Mouse (Mus musculus): ENCODE data around the gene Sgcd. TPM values are rescaled to one million over a fixed set of nuclear protein-coding genes. Genes with fewer than 3 reads are reported as not detected.

The Sgcd gene
- total RNA-seq (2012; rRNA removed) (0.25 and 0.38 TPM in 2 replicates), total RNA-seq (2014; rRNA removed) (2.1 and 2.4 TPM in 2 replicates), polyA plus RNA-seq (2012; ENCODE audit: insufficient read length, low read depth) (0.43 and 0.60 TPM in 2 replicates)

DNA sequence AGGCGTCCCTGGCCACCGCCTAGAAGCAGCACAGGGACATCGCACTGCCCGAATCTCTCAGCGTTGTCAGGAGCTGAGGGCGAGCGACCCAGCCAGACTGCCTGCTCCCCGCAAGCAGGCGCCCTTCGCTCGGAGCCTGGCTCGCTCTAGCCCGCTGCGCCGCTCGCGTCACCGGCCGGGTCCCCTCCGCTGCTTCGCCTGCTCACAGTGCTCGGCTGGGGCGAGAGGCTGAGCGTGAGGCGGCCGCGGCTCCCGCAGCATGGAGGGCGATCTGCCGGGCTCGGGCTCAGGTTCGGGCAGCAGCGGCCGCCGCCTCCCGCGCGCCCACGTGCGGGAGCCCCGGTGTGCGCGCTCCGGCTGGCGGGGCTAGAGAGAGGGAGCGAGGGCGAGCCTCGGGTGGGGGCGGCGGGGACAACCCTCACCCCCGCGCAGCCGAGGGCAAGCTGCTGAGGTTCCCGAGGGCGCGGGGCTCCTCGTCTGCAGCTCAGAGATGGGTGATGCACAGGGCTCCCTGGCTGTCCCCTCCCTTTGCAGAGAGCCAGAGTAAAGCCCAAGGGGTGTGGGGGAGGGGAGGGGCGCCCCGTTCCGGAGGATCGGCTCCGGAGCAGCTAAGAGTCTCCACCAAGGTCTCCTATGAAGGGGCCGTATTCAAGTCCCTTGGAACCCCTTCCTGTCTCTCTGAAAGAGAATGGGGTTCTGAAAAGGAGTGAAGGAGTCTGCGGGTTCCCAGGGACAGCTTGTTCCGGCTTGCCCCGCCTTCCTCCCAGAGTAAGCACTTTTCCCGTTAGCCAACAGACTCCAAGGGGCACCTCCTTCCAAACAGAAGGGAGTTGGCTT is at the start of gene Sgcd:
Gene Sgcd (minus strand): TSS at position 273 of the 837 bp plus-strand sequence.
- Histone ChIP-seq H3K9me3 (replicated peaks; ENCODE audit: low read length) (peaks cover 7% of the 10 kb centered on the region), H3K79me2 (replicated peaks; ENCODE audit: control insufficient read depth, extremely low read depth, insufficient read depth, poor library complexity, severe bottlenecking) (no peaks in the 10 kb centered on the region), H3K36me3 (replicated peaks in 1 of 2; ENCODE audit: control insufficient read depth in 1 of 2, insufficient read depth in 1 of 2, low read length in 1 of 2) (no peaks in the 10 kb centered on the region), H3K9ac (ENCODE audit: insufficient read depth, low read depth) (no peak within 1 kb of the TSS), H3K4me1 (ENCODE audit: control insufficient read depth in 1 of 2, insufficient read depth in 2 of 2) (peaks cover 0 to 5% of the 10 kb centered on the region in 2 experiments; a peak in 2 of 4 replicates), H3K4me3 (replicated peaks in 1 of 3; ENCODE audit: low read depth in 2 of 3, low read length in 2 of 3, poor library complexity in 1 of 3) (no peak within 1 kb of the TSS), H3K27me3 (replicated peaks) (no peaks in the 10 kb centered on the region), H3K27ac (ENCODE audit: insufficient read depth, low read depth) (no peak within 1 kb of the TSS), H3K4me2 (ENCODE audit: insufficient read depth, low read depth, poor library complexity, severe bottlenecking) (no peak within 1 kb of the TSS)
- no peak for DNase-seq (ENCODE audit: extremely low read depth)
- dilution Hi-C loops (cut with MboI; ENCODE audit: extremely low pct_ligation_motif_present, extremely low pct_unique_long_range_greater_than_20kb, low sequenced_read_pairs): no loop called here
- TF ChIP-seq USF2 (conservative IDR thresholded peaks at IDR 0.05; ENCODE audit: low read depth, low read length) (no peak), ZMIZ1 (IDR thresholded peaks at IDR 0.05; ENCODE audit: low read depth, low read length) (no peak), TBP (conservative IDR thresholded peaks at IDR 0.05; ENCODE audit: low read depth, low read length) (no peak), SIN3A (IDR thresholded peaks at IDR 0.05; ENCODE audit: low read length) (no peak), CHD2 (IDR thresholded peaks at IDR 0.05; ENCODE audit: low read length) (no peak), RAD21 (IDR thresholded peaks at IDR 0.05; ENCODE audit: low read depth, low read length) (no peak), GABPA (IDR thresholded peaks at IDR 0.05; ENCODE audit: insufficient replicate concordance, low read depth, low read length) (no peak), JUND (conservative IDR thresholded peaks at IDR 0.05; ENCODE audit: low read depth, low read length) (no peak), E2F4 (IDR thresholded peaks at IDR 0.05; ENCODE audit: insufficient replicate concordance, low read depth, low read length) (no peak), EP300 (IDR thresholded peaks at IDR 0.05; ENCODE audit: low read length) (no peak), JUN (IDR thresholded peaks at IDR 0.05; ENCODE audit: insufficient read depth, low read depth, low read length) (no peak), CHD1 (IDR thresholded peaks at IDR 0.05; ENCODE audit: low read depth, low read length) (no peak)
- in situ Hi-C loops (cut with MboI; ENCODE audit: low pct_ligation_motif_present, low pct_unique_long_range_greater_than_20kb, low sequenced_read_pairs): no loop called here

DNA sequence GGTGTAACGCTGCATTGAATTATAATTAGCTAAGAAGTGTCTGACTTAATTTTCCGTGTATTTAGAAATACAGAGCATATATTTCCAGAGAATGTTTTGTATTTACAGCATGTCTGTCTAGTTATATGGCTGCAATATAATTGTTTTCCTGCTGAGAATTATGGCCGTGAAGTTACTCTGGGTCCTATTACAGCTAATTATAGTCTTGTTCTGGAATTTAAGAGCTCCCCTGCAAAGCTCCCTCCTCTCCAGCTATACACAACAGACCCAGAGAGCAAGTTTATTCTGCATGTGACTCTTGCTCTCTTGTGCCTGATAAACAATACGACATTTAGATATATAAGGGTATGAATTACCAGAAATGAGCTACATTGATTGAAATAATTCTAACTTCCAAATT is 49.3 kb upstream of the Sgcd start:
- no peaks in the 10 kb centered on the region for H3K36me3 ChIP-seq (replicated peaks in 1 of 2; ENCODE audit: control insufficient read depth in 1 of 2, insufficient read depth in 1 of 2, low read length in 1 of 2)
- H3K9me3 ChIP-seq (replicated peaks; ENCODE audit: low read length): no peaks in the 10 kb centered on the region
- no peaks in the 10 kb centered on the region for H3K4me1 ChIP-seq (ENCODE audit: control insufficient read depth in 1 of 2, insufficient read depth in 2 of 2)
- DNase-seq (ENCODE audit: extremely low read depth): no peak
- no peak overlapping the region for H3K4me2 ChIP-seq (ENCODE audit: insufficient read depth, low read depth, poor library complexity, severe bottlenecking)
- no peak for TF ChIP-seq IRF4 (IDR thresholded peaks at IDR 0.05; ENCODE audit: low read depth, low read length)
- TF ChIP-seq POLR2A (IDR thresholded peaks at IDR 0.05; ENCODE audit: low read depth, low read length): no peak
- TF ChIP-seq USF1 (IDR thresholded peaks at IDR 0.05; ENCODE audit: low read depth, low read length): no peak
- no peak for TF ChIP-seq ETS1 (conservative IDR thresholded peaks at IDR 0.05; ENCODE audit: low read depth, low read length)
- no peak for TF ChIP-seq TBP (conservative IDR thresholded peaks at IDR 0.05; ENCODE audit: low read depth, low read length)
- TF ChIP-seq ELF1 (IDR thresholded peaks at IDR 0.05; ENCODE audit: low read depth, low read length): no peak
- TF ChIP-seq MXI1 (IDR thresholded peaks at IDR 0.05; ENCODE audit: low read depth, low read length): no peak
- no peak for TF ChIP-seq RAD21 (IDR thresholded peaks at IDR 0.05; ENCODE audit: low read depth, low read length)
- no peak for TF ChIP-seq CHD1 (IDR thresholded peaks at IDR 0.05; ENCODE audit: low read depth, low read length)
- no peak for TF ChIP-seq ZMIZ1 (IDR thresholded peaks at IDR 0.05; ENCODE audit: low read depth, low read length)
- TF ChIP-seq E2F4 (IDR thresholded peaks at IDR 0.05; ENCODE audit: insufficient replicate concordance, low read depth, low read length): no peak
- TF ChIP-seq SMC3 (IDR thresholded peaks at IDR 0.05; ENCODE audit: low read depth, low read length): no peak
- TF ChIP-seq NELFE (IDR thresholded peaks at IDR 0.05; ENCODE audit: low read depth, low read length): no peak
- TF ChIP-seq EP300 (IDR thresholded peaks at IDR 0.05; ENCODE audit: low read length): no peak
- no peak for TF ChIP-seq GABPA (IDR thresholded peaks at IDR 0.05; ENCODE audit: insufficient replicate concordance, low read depth, low read length)
- no peak for TF ChIP-seq MAZ (IDR thresholded peaks at IDR 0.05; ENCODE audit: low read depth, low read length)
- no peak for TF ChIP-seq CTCF (conservative IDR thresholded peaks at IDR 0.05 in 1 of 2, IDR thresholded peaks at IDR 0.05 in 1 of 2; ENCODE audit: low read depth in 2 of 2, low read length in 2 of 2)
- TF ChIP-seq JUN (IDR thresholded peaks at IDR 0.05; ENCODE audit: insufficient read depth, low read depth, low read length): no peak
- no peak for TF ChIP-seq ZNF384 (IDR thresholded peaks at IDR 0.05; ENCODE audit: low read depth, low read length)
- TF ChIP-seq RCOR1 (conservative IDR thresholded peaks at IDR 0.05; ENCODE audit: low read depth, low read length): no peak
- no peak overlapping the region for H3K4me3 ChIP-seq (replicated peaks in 1 of 3; ENCODE audit: low read depth in 2 of 3, low read length in 2 of 3, poor library complexity in 1 of 3)
- in situ Hi-C loops (cut with MboI; ENCODE audit: low pct_ligation_motif_present, low pct_unique_long_range_greater_than_20kb, low sequenced_read_pairs): no loop called here
- no peaks in the 10 kb centered on the region for H3K79me2 ChIP-seq (replicated peaks; ENCODE audit: control insufficient read depth, extremely low read depth, insufficient read depth, poor library complexity, severe bottlenecking)
- no peaks in the 10 kb centered on the region for H3K27me3 ChIP-seq (replicated peaks)
- no peak overlapping the region for H3K27ac ChIP-seq (ENCODE audit: insufficient read depth, low read depth)
- H3K9ac ChIP-seq (ENCODE audit: insufficient read depth, low read depth): no peak overlapping the region
- dilution Hi-C loops (cut with MboI; ENCODE audit: extremely low pct_ligation_motif_present, extremely low pct_unique_long_range_greater_than_20kb, low sequenced_read_pairs): no loop called here
